Mouse (Mus musculus) forebrain, embryonic 14.5 days (tissue): ENCODE measurements around the gene Pi4kb. TPM values are rescaled to one million over a fixed set of nuclear protein-coding genes. Genes with fewer than 3 reads are reported as not detected.
"Not testable (repeated sequence)": the region's sequence is repeated elsewhere in the genome, so short reads cannot be mapped to it uniquely, and the experiment has no call there.

Experiments
- ATAC-seq: fragments of 200-750 bp; cut with Nextera tagmentation; 2 replicates; pipeline ENCODE4 v1.8.0; 2017; ENCODE audit warnings: mild to moderate bottlenecking, moderate library complexity
- DNase-seq: peaks from one replicate; pipeline ENCODE4 v3.0.0-alpha.2; 2015; ENCODE audit warnings: low spot score
- H3K27ac ChIP-seq: fragments of 300-500 bp; sonication (generic); 2 replicates; pipeline ENCODE4 v1.5.1; 2014; ENCODE audit warnings: low read depth, mild to moderate bottlenecking, control low read depth, low read length, moderate library complexity
- H3K27me3 ChIP-seq: fragments of 300-500 bp; sonication (generic); replicated peaks from 2 replicates; pipeline ENCODE4 v1.6.1; 2014; ENCODE audit warnings: low read length, control low read depth, mixed read lengths; ENCODE audit not compliant: control insufficient read depth, insufficient read depth
- H3K36me3 ChIP-seq: fragments of 300-500 bp; sonication (generic); 2 replicates; pipeline ENCODE4 v1.6.1; 2014; ENCODE audit warnings: low read length, control low read depth; ENCODE audit not compliant: control insufficient read depth, insufficient read depth
- H3K4me1 ChIP-seq: fragments of 300-500 bp; sonication (generic); 2 replicates; pipeline ENCODE4 v1.6.1; 2014; ENCODE audit warnings: antibody characterized with exemption, low read length, control low read depth; ENCODE audit not compliant: control insufficient read depth, insufficient read depth
- H3K4me2 ChIP-seq: fragments of 300-500 bp; sonication (generic); 2 replicates; pipeline ENCODE4 v1.6.1; 2014; ENCODE audit warnings: mild to moderate bottlenecking, control low read depth, low read length
- H3K4me3 ChIP-seq: fragments of 300-500 bp; sonication (generic); 2 replicates; pipeline ENCODE4 v1.5.1; 2014; ENCODE audit warnings: low read depth, low read length, control low read depth
- H3K9ac ChIP-seq: fragments of 300-500 bp; sonication (generic); 2 replicates; pipeline ENCODE4 v1.6.1; 2014; ENCODE audit warnings: mild to moderate bottlenecking, low read length, control low read depth, moderate library complexity
- H3K9me3 ChIP-seq: fragments of 300-500 bp; sonication (generic); replicated peaks from 2 replicates; pipeline ENCODE4 v1.6.1; 2016; ENCODE audit warnings: low read length, control low read depth, mixed read lengths; ENCODE audit not compliant: control insufficient read depth
- WGBS: fragments of 180-500 bp; shearing (Covaris S2); extraction: QIAGEN DNeasy Blood & Tissue Kit; methylation state at CpG from one replicate; pipeline ENCODE4 v1.1.7; 2014; 5-methylcytosine and 5-hydroxymethylcytosine counted together
- polyA plus RNA-seq: library from polyadenylated mRNA; unstranded; fragments of >200 nt; fragmentation: Nextera tagmentation; extraction: Ambion mirVana; gene quantifications from 2 replicates; pipeline ENCODE4 v1.2.1, GENCODE M21; 2014

Pi4kb gene
- 28.8 and 31.0 TPM in 2 replicates for polyA plus RNA-seq

GRCm38 (mm10) chr3:94974528-94975422, at the start of gene Pi4kb:
Gene Pi4kb, plus strand, starts transcription at chr3:94974731.
- Histone ChIP-seq H3K9ac (peak within 1 kb of the TSS; percentile 78), H3K4me3 (peak within 1 kb of the TSS; percentile 55), H3K4me1 (peaks cover 12% of the 10 kb centered on the region), H3K27ac (peak within 1 kb of the TSS; percentile 86), H3K36me3 (no peaks in the 10 kb centered on the region), H3K4me2 (peak within 1 kb of the TSS; percentile 64), H3K27me3 (no peaks in the 10 kb centered on the region), H3K9me3 (no peaks in the 10 kb centered on the region)
- DNase-seq (peak; percentile 97), ATAC-seq (peak; percentile 94)
- WGBS: under 1% methylated on average over 52 of the region's 57 CpGs

GRCm38 (mm10) chr3:94926301-94926736, 48.2 kb upstream of the Pi4kb start:
- not testable (repeated sequence) for H3K9me3 ChIP-seq, H3K4me3 ChIP-seq, H3K9ac ChIP-seq, H3K27ac ChIP-seq, ATAC-seq, H3K4me2 ChIP-seq, H3K4me1 ChIP-seq, H3K36me3 ChIP-seq, DNase-seq, H3K27me3 ChIP-seq
- 43% methylated on average over 4 of the region's 4 CpGs for WGBS

- not testable (repeated sequence) for DNase-seq, H3K4me3 ChIP-seq, H3K27ac ChIP-seq, H3K4me2 ChIP-seq, ATAC-seq, H3K36me3 ChIP-seq, H3K9ac ChIP-seq, H3K9me3 ChIP-seq, H3K4me1 ChIP-seq, H3K27me3 ChIP-seq
- WGBS: 81% methylated on average over 3 of the region's 4 CpGs
These were observed 45.6 kb upstream of the Pi4kb start for GRCm38 (mm10) chr3:94928979-94929378.

- H3K36me3 ChIP-seq, H3K4me3 ChIP-seq, H3K9ac ChIP-seq, H3K27ac ChIP-seq, H3K27me3 ChIP-seq, ATAC-seq, DNase-seq, H3K9me3 ChIP-seq, H3K4me1 ChIP-seq, H3K4me2 ChIP-seq: not testable (repeated sequence)
- 50% methylated on average over 7 of the region's 7 CpGs for WGBS
These were observed 43.9 kb upstream of the Pi4kb start for GRCm38 (mm10) chr3:94930386-94931266.

- H3K4me2 ChIP-seq, H3K4me3 ChIP-seq, H3K9ac ChIP-seq, ATAC-seq, H3K27me3 ChIP-seq, DNase-seq, H3K9me3 ChIP-seq, H3K36me3 ChIP-seq, H3K27ac ChIP-seq, H3K4me1 ChIP-seq: not testable (repeated sequence)
- 81% methylated on average over 10 of the region's 10 CpGs for whole genome bisulfite sequencing
These were observed 43.0 kb upstream of the Pi4kb start for GRCm38 (mm10) chr3:94931427-94932082.

- ATAC-seq, H3K4me2 ChIP-seq, H3K27ac ChIP-seq, H3K9ac ChIP-seq, H3K36me3 ChIP-seq, H3K27me3 ChIP-seq, H3K4me1 ChIP-seq, DNase-seq, H3K4me3 ChIP-seq, H3K9me3 ChIP-seq: not testable (repeated sequence)
- 59% methylated on average over 2 of the region's 2 CpGs for WGBS
These were observed 42.3 kb upstream of the Pi4kb start for GRCm38 (mm10) chr3:94932279-94932678.

- ATAC-seq (peak; percentile 86), DNase-seq (peak; percentile 79)
- H3K27ac ChIP-seq: peak within 1 kb of the TSS; percentile 39; the same call in 1 of the 2 replicates
- H3K9me3 ChIP-seq: no peaks in the 10 kb centered on the region
- peak within 1 kb of the TSS; percentile 21 for H3K4me3 ChIP-seq
- H3K9ac ChIP-seq: peak within 1 kb of the TSS; percentile 13; the same call in 1 of the 2 replicates
- 0 out of 2 replicates have a peak, but pooled peaks cover 2% of the 10 kb centered on the region for H3K4me1 ChIP-seq
- H3K4me2 ChIP-seq: peak within 1 kb of the TSS; percentile 45
- H3K27me3 ChIP-seq: no peaks in the 10 kb centered on the region
- WGBS: 19% methylated on average over 16 of the region's 16 CpGs
- H3K36me3 ChIP-seq: no peaks in the 10 kb centered on the region
These were observed 41.5 kb upstream of the Pi4kb start, which contains the start of gene Selenbp1 for GRCm38 (mm10) chr3:94932809-94933564. Gene Selenbp1, plus strand, starts transcription at chr3:94933056.

GRCm38 (mm10) chr3:94933604-94934003, 40.9 kb upstream of the Pi4kb start:
- not testable (repeated sequence) for DNase-seq, H3K36me3 ChIP-seq, H3K4me3 ChIP-seq, H3K9ac ChIP-seq, H3K9me3 ChIP-seq, H3K4me1 ChIP-seq, H3K27ac ChIP-seq, H3K4me2 ChIP-seq, H3K27me3 ChIP-seq, ATAC-seq
- no CpG with 5 or more reads among the region's 2 CpGs for WGBS
